ENCODE assay signal across 20 mouse cellular contexts in the genomic region with DNA sequence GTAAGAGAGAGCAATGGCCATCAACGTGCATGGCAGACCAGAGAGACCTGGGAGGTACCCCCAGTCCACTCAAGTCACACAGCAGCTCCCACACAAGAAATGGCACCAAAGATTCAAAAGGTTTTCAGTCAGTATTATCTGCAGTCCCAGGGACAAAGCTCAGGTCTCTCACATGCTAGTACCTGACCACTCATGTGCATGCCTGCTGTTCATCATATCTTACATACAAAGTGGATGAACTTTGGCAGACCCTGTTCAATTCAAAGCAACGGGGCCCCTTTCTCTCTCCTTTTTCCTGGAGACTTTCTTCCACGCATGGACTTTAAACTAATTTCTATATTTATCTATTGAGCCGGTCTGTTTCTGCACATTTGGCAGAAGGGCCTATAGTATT.
DNase-seq lines count a peak whose midpoint lies in the region; ATAC-seq and TF ChIP-seq lines count a peak whose summit lies in the region.
"Had no signal": no experiment of that assay in that cellular context is flagged by ENCODE, and none has a peak within 500 bp of the region (broad histone marks: within the 10 kb centered on the region; RNA-seq: fewer than 3 reads in every experiment).

No protein-coding gene starts in this region.

- no peak overlapping the region for H3K4me3 ChIP-seq in liver, postnatal 0 days (ENCODE audit: low read depth, low read length)
- H3K4me3 ChIP-seq in liver, embryonic 11.5 days (ENCODE audit: low read depth, low read length) = no peak overlapping the region
- no peak overlapping the region for H3K4me3 ChIP-seq in thymus, adult 2 months (ENCODE audit: control insufficient read depth, insufficient read depth, low read length)
- H3K4me3 ChIP-seq in intestine, embryonic 16.5 days (ENCODE audit: low read length) = no peak overlapping the region
- no peak overlapping the region for H3K4me3 ChIP-seq in stomach, embryonic 16.5 days (replicated peaks; ENCODE audit: low read length)
- no peak overlapping the region for H3K4me3 ChIP-seq in hindbrain, embryonic 16.5 days (ENCODE audit: low read length)
- H3K4me3 ChIP-seq: embryonic facial prominence, embryonic 12.5 days; forebrain, embryonic 15.5 days; heart, embryonic 15.5 days; hindbrain, embryonic 13.5 days had no signal

- no peak for TF ChIP-seq POLR2A in thymus, adult 2 months (IDR thresholded peaks at IDR 0.05; ENCODE audit: control insufficient read depth, extremely low read depth, insufficient read depth, low read length, poor library complexity)

- peaks cover 3% of the 10 kb centered on the region; the same call in 1 of the 2 replicates for H3K36me3 ChIP-seq in liver, postnatal 0 days (replicated peaks; ENCODE audit: insufficient read depth, low read length)
- no peaks in the 10 kb centered on the region for H3K36me3 ChIP-seq in liver, embryonic 11.5 days (ENCODE audit: control insufficient read depth, insufficient read depth, low read length)
- no peaks in the 10 kb centered on the region for H3K36me3 ChIP-seq in thymus, adult 2 months (ENCODE audit: control insufficient read depth, insufficient read depth, low read length)
- no peaks in the 10 kb centered on the region for H3K36me3 ChIP-seq in intestine, embryonic 16.5 days (ENCODE audit: control insufficient read depth, insufficient read depth, low read length)
- H3K36me3 ChIP-seq in stomach, embryonic 16.5 days (ENCODE audit: control insufficient read depth, insufficient read depth, low read length) = no peaks in the 10 kb centered on the region
- no peaks in the 10 kb centered on the region for H3K36me3 ChIP-seq in hindbrain, embryonic 16.5 days (ENCODE audit: control insufficient read depth, insufficient read depth, low read length)
- H3K36me3 ChIP-seq: embryonic facial prominence, embryonic 12.5 days; forebrain, embryonic 15.5 days; heart, embryonic 15.5 days; hindbrain, embryonic 13.5 days had no signal

- H3K27me3 ChIP-seq in liver, postnatal 0 days (ENCODE audit: insufficient read depth, low read length) = no peaks in the 10 kb centered on the region
- no peaks in the 10 kb centered on the region for H3K27me3 ChIP-seq in liver, embryonic 11.5 days (replicated peaks; ENCODE audit: control insufficient read depth, insufficient read depth, low read length)
- H3K27me3 ChIP-seq in thymus, adult 2 months (ENCODE audit: control insufficient read depth, insufficient read depth, low read length) = no peaks in the 10 kb centered on the region
- no peaks in the 10 kb centered on the region for H3K27me3 ChIP-seq in intestine, embryonic 16.5 days (replicated peaks; ENCODE audit: control insufficient read depth, insufficient read depth, low read length)
- no peaks in the 10 kb centered on the region for H3K27me3 ChIP-seq in stomach, embryonic 16.5 days (ENCODE audit: control insufficient read depth, insufficient read depth, low read length)
- H3K27me3 ChIP-seq in hindbrain, embryonic 16.5 days (replicated peaks; ENCODE audit: control insufficient read depth, insufficient read depth, low read length) = peaks cover 4% of the 10 kb centered on the region
- H3K27me3 ChIP-seq: heart, embryonic 15.5 days had no signal

- no peak overlapping the region for H3K9ac ChIP-seq in liver, postnatal 0 days (replicated peaks)
- no peak overlapping the region for H3K9ac ChIP-seq in liver, embryonic 11.5 days (ENCODE audit: low read depth, low read length)
- no peak overlapping the region for H3K9ac ChIP-seq in intestine, embryonic 16.5 days (ENCODE audit: low read depth, low read length)
- no peak overlapping the region for H3K9ac ChIP-seq in stomach, embryonic 16.5 days (ENCODE audit: low read length)
- H3K9ac ChIP-seq in hindbrain, embryonic 16.5 days (ENCODE audit: low read depth, low read length) = no peak overlapping the region
- H3K9ac ChIP-seq: embryonic facial prominence, embryonic 12.5 days; forebrain, embryonic 15.5 days; heart, embryonic 15.5 days; hindbrain, embryonic 13.5 days had no signal

- no peak for ATAC-seq in liver, postnatal 0 days
- ATAC-seq in liver, embryonic 11.5 days (replicated peaks; ENCODE audit: low FRiP score) = no peak
- peak; percentile 67 for ATAC-seq in intestine, embryonic 16.5 days
- no peak for ATAC-seq in stomach, embryonic 16.5 days (ENCODE audit: insufficient read depth, low FRiP score)
- no peak for ATAC-seq in hindbrain, embryonic 16.5 days
- ATAC-seq: forebrain, embryonic 15.5 days had no signal

- 52% methylated on average over 4 of the region's 4 CpGs for WGBS in liver, postnatal 0 days (ENCODE audit: insufficient replicate concordance)
- WGBS in liver, embryonic 11.5 days = 52% methylated on average over 4 of the region's 4 CpGs
- 58% methylated on average over 4 of the region's 4 CpGs for WGBS in thymus, adult 2 months
- WGBS in intestine, embryonic 16.5 days = 31% methylated on average over 4 of the region's 4 CpGs
- WGBS in stomach, embryonic 16.5 days = 21% methylated on average over 4 of the region's 4 CpGs
- 51% methylated on average over 4 of the region's 4 CpGs for WGBS in hindbrain, embryonic 16.5 days

- TF ChIP-seq CTCF in liver, postnatal 0 days (IDR thresholded peaks at IDR 0.05; ENCODE audit: low read depth) = no peak
- no peak for TF ChIP-seq CTCF in thymus, adult 2 months (IDR thresholded peaks at IDR 0.05; ENCODE audit: borderline replicate concordance, control insufficient read depth, extremely low read depth, insufficient read depth, low read length, poor library complexity)

- no peaks in the 10 kb centered on the region for H3K9me3 ChIP-seq in liver, postnatal 0 days (ENCODE audit: low read length)
- no peaks in the 10 kb centered on the region for H3K9me3 ChIP-seq in liver, embryonic 11.5 days (ENCODE audit: control insufficient read depth, low read length)
- no peaks in the 10 kb centered on the region for H3K9me3 ChIP-seq in intestine, embryonic 16.5 days (ENCODE audit: control insufficient read depth, low read length)
- H3K9me3 ChIP-seq in stomach, embryonic 16.5 days (replicated peaks; ENCODE audit: control insufficient read depth, low read length) = no peaks in the 10 kb centered on the region
- no peaks in the 10 kb centered on the region for H3K9me3 ChIP-seq in hindbrain, embryonic 16.5 days (ENCODE audit: control insufficient read depth, low read length)
- H3K9me3 ChIP-seq: embryonic facial prominence, embryonic 12.5 days; forebrain, embryonic 15.5 days; heart, embryonic 15.5 days; hindbrain, embryonic 13.5 days had no signal

- no peak overlapping the region for H3K27ac ChIP-seq in liver, postnatal 0 days (ENCODE audit: low read depth)
- no peak overlapping the region for H3K27ac ChIP-seq in liver, embryonic 11.5 days (ENCODE audit: low read depth, low read length)
- H3K27ac ChIP-seq in thymus, adult 2 months (ENCODE audit: control insufficient read depth, insufficient read depth, low read length) = peak overlapping the region; percentile 24
- H3K27ac ChIP-seq in intestine, embryonic 16.5 days (ENCODE audit: low read length) = peak overlapping the region; percentile 76
- peak overlapping the region; percentile 62; the same call in 1 of the 2 replicates for H3K27ac ChIP-seq in stomach, embryonic 16.5 days (ENCODE audit: low read length)
- H3K27ac ChIP-seq in hindbrain, embryonic 16.5 days (ENCODE audit: low read depth, low read length) = no peak overlapping the region
- H3K27ac ChIP-seq: embryonic facial prominence, embryonic 12.5 days; forebrain, embryonic 15.5 days; heart, embryonic 15.5 days; hindbrain, embryonic 13.5 days had no signal

- peaks cover 27% of the 10 kb centered on the region for H3K4me1 ChIP-seq in liver, postnatal 0 days (ENCODE audit: insufficient read depth)
- H3K4me1 ChIP-seq in liver, embryonic 11.5 days (replicated peaks; ENCODE audit: control insufficient read depth, insufficient read depth, low read length) = peaks cover 29% of the 10 kb centered on the region
- H3K4me1 ChIP-seq in thymus, adult 2 months (replicated peaks; ENCODE audit: control insufficient read depth, insufficient read depth, low read length) = peaks cover 46% of the 10 kb centered on the region
- peaks cover 31% of the 10 kb centered on the region for H3K4me1 ChIP-seq in intestine, embryonic 16.5 days (ENCODE audit: control insufficient read depth, insufficient read depth, low read length)
- H3K4me1 ChIP-seq in stomach, embryonic 16.5 days (ENCODE audit: control insufficient read depth, insufficient read depth, low read length) = peaks cover 49% of the 10 kb centered on the region
- peaks cover 13% of the 10 kb centered on the region for H3K4me1 ChIP-seq in hindbrain, embryonic 16.5 days (ENCODE audit: control insufficient read depth, insufficient read depth, low read depth, low read length)

- TF ChIP-seq EP300 in liver, postnatal 0 days (IDR thresholded peaks at IDR 0.05; ENCODE audit: low read depth) = no peak

- no peak for DNase-seq in liver, postnatal 0 days
- no peak for DNase-seq in liver, embryonic 11.5 days (ENCODE audit: low spot score)
- DNase-seq in thymus, adult 2 months = no peak
- DNase-seq in thymus, postnatal 25 days = no peak
- DNase-seq in retina, postnatal 1 day = no peak
- DNase-seq: adrenal gland, adult 8-10 months; adrenal gland, postnatal 36 days; cerebellum, adult 11 months; cerebellum, adult 8-10 months; cerebellum, postnatal 14 days; embryo, embryonic 11 days; gastrocnemius, postnatal 10 days; heart, postnatal 14 days had no signal

- H3K4me2 ChIP-seq in liver, postnatal 0 days (ENCODE audit: low read depth, low read length) = peak overlapping the region; percentile 26; the same call in 1 of the 2 replicates
- H3K4me2 ChIP-seq in liver, embryonic 11.5 days = no peak overlapping the region
- no peak overlapping the region for H3K4me2 ChIP-seq in intestine, embryonic 16.5 days (ENCODE audit: low read depth, low read length)
- H3K4me2 ChIP-seq in stomach, embryonic 16.5 days (ENCODE audit: low read depth, low read length) = no peak overlapping the region
- H3K4me2 ChIP-seq in hindbrain, embryonic 16.5 days (ENCODE audit: low read length) = no peak overlapping the region
- H3K4me2 ChIP-seq: embryonic facial prominence, embryonic 12.5 days; forebrain, embryonic 15.5 days; heart, embryonic 15.5 days; hindbrain, embryonic 13.5 days had no signal

Comparison
In these comparisons a context has a peak if more than half of its experiments do, and no peak if none do; other contexts are left out.
1. H3K27ac ChIP-seq: peak in thymus, adult 2 months (single experiment), intestine, embryonic 16.5 days (single experiment) and stomach, embryonic 16.5 days (single experiment); none in liver, postnatal 0 days (single experiment), liver, embryonic 11.5 days (single experiment) and hindbrain, embryonic 16.5 days (single experiment).